ENCODE assay signal across 7 mouse cellular contexts in the genomic region with DNA sequence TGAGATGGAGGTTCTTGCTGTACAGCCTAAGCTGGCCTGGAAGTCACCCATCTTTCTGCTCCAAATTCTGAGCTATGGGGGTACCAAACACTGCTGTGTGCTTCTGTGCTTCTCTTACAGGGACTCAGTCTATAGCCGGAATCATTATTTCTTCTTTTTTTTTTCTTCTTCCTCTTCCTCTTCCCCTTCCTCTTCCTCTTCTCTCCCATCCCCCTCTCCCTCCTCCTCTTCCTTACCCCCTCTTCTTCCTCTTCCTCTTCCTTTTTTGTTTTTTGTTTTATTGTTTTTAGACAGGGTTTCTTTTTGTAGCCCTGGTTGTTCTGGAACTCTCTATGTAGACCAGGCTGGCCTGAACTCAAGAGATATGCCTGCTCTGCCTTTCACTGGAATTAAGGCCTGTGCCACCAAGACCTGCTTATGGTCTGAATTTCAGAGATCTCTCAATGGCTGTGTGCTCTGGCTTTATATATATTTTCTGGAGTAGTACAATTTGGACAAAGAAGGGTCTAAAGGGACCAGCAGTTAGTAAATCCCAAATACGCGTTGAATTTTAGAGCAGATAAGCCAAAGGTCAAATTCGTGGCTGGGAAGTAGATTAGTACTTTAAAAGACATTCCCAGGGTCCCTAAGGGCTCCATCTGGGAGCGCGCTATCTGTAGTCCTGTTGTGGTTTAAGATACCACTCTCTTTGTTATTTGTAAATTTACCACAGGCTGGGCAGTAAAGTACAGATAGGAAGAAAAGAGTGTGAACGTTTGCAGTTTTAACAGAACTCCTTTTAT. TPM values are rescaled to one million over a fixed set of nuclear protein-coding genes. Genes with fewer than 3 reads are reported as not detected.
DNase-seq lines count a peak whose midpoint lies in the region; ATAC-seq lines count a peak whose summit lies in the region.

No protein-coding gene starts in this region.

- no peak for DNase-seq in lung, postnatal 25 days (ENCODE audit: low spot score)
- no peak for DNase-seq in right cerebral cortex, postnatal 25 days

- H3K36me3 ChIP-seq in lung, embryonic 15.5 days = no peaks in the 10 kb centered on the region
- no peaks in the 10 kb centered on the region for H3K36me3 ChIP-seq in forebrain, embryonic 13.5 days (ENCODE audit: poor library complexity, severe bottlenecking)
- no peaks in the 10 kb centered on the region for H3K36me3 ChIP-seq in limb, embryonic 12.5 days
- no peaks in the 10 kb centered on the region for H3K36me3 ChIP-seq in neural tube, embryonic 15.5 days

- ATAC-seq in lung, embryonic 15.5 days (ENCODE audit: borderline replicate concordance, extremely low read depth, low FRiP score, low TSS enrichment) = no peak
- no peak for ATAC-seq in forebrain, embryonic 13.5 days
- ATAC-seq in limb, embryonic 12.5 days (ENCODE audit: insufficient number of reproducible peaks, insufficient read depth, low FRiP score, low TSS enrichment, low read depth) = no peak
- ATAC-seq in neural tube, embryonic 15.5 days (ENCODE audit: low FRiP score) = no peak
- no peak for ATAC-seq in megakaryocyte progenitor cell, adult 5-6 weeks (replicated peaks; ENCODE audit: poor library complexity)

- H3K9ac ChIP-seq in lung, embryonic 15.5 days = no peak overlapping the region
- H3K9ac ChIP-seq in forebrain, embryonic 13.5 days = no peak overlapping the region
- H3K9ac ChIP-seq in limb, embryonic 12.5 days (replicated peaks) = no peak overlapping the region; the same call in 1 of the 2 replicates
- no peak overlapping the region for H3K9ac ChIP-seq in neural tube, embryonic 15.5 days (replicated peaks)

- no peaks in the 10 kb centered on the region for H3K27me3 ChIP-seq in lung, embryonic 15.5 days
- no peaks in the 10 kb centered on the region for H3K27me3 ChIP-seq in forebrain, embryonic 13.5 days
- no peaks in the 10 kb centered on the region for H3K27me3 ChIP-seq in limb, embryonic 12.5 days
- H3K27me3 ChIP-seq in neural tube, embryonic 15.5 days (replicated peaks) = no peaks in the 10 kb centered on the region

- peak overlapping the region; percentile 90 for H3K4me2 ChIP-seq in lung, embryonic 15.5 days
- peak overlapping the region; percentile 66 for H3K4me2 ChIP-seq in forebrain, embryonic 13.5 days
- H3K4me2 ChIP-seq in limb, embryonic 12.5 days = peak overlapping the region; percentile 78
- peak overlapping the region; percentile 66 for H3K4me2 ChIP-seq in neural tube, embryonic 15.5 days

- 53% methylated on average over 7 of the region's 7 CpGs for WGBS in lung, embryonic 15.5 days
- 71% methylated on average over 7 of the region's 7 CpGs for WGBS in forebrain, embryonic 13.5 days
- WGBS in limb, embryonic 12.5 days = 55% methylated on average over 7 of the region's 7 CpGs
- 47% methylated on average over 7 of the region's 7 CpGs for WGBS in neural tube, embryonic 15.5 days

- peak overlapping the region; percentile 58 for H3K27ac ChIP-seq in lung, embryonic 15.5 days
- no peak overlapping the region; the same call in 1 of the 2 replicates for H3K27ac ChIP-seq in forebrain, embryonic 13.5 days
- no peak overlapping the region for H3K27ac ChIP-seq in limb, embryonic 12.5 days
- peak overlapping the region; percentile 96; the same call in 1 of the 2 replicates for H3K27ac ChIP-seq in neural tube, embryonic 15.5 days (replicated peaks)

- H3K9me3 ChIP-seq in lung, embryonic 15.5 days = no peaks in the 10 kb centered on the region
- no peaks in the 10 kb centered on the region for H3K9me3 ChIP-seq in forebrain, embryonic 13.5 days (replicated peaks)
- no peaks in the 10 kb centered on the region for H3K9me3 ChIP-seq in limb, embryonic 12.5 days
- H3K9me3 ChIP-seq in neural tube, embryonic 15.5 days (replicated peaks) = no peaks in the 10 kb centered on the region

- peaks cover 10% of the 10 kb centered on the region; the same call in 1 of the 2 replicates for H3K4me1 ChIP-seq in lung, embryonic 15.5 days
- H3K4me1 ChIP-seq in forebrain, embryonic 13.5 days = peaks cover 12% of the 10 kb centered on the region
- H3K4me1 ChIP-seq in limb, embryonic 12.5 days (replicated peaks) = peaks cover 12% of the 10 kb centered on the region
- peaks cover 18% of the 10 kb centered on the region for H3K4me1 ChIP-seq in neural tube, embryonic 15.5 days

- H3K4me3 ChIP-seq in lung, embryonic 15.5 days = no peak overlapping the region
- H3K4me3 ChIP-seq in forebrain, embryonic 13.5 days = no peak overlapping the region
- peak overlapping the region; percentile 81; the same call in 1 of the 2 replicates for H3K4me3 ChIP-seq in limb, embryonic 12.5 days (replicated peaks)
- peak overlapping the region; percentile 92 for H3K4me3 ChIP-seq in neural tube, embryonic 15.5 days (replicated peaks)

RNA-seq across cellular contexts. Expression of gene Tfrc, which starts 1.0 kb away (rescaled TPM):
- 50.5 and 53.8 TPM in 2 replicates for polyA plus RNA-seq in lung, embryonic 15.5 days (2015; fragmentation: Nextera tagmentation; extraction: Ambion mirVana)
- 32.0 and 42.1 TPM in 2 replicates for polyA plus RNA-seq in forebrain, embryonic 13.5 days (2015; fragmentation: Nextera tagmentation; extraction: Ambion mirVana)
- 40.7 and 43.9 TPM in 2 replicates for polyA plus RNA-seq in limb, embryonic 12.5 days (2016; fragmentation: Nextera tagmentation; extraction: Ambion mirVana)
- 32.7 and 33.1 TPM in 2 replicates for polyA plus RNA-seq in neural tube, embryonic 15.5 days (2015; fragmentation: Nextera tagmentation; extraction: Ambion mirVana)
- total RNA-seq in megakaryocyte progenitor cell, adult 5-6 weeks (2015) = 111 and 138 TPM in 2 replicates
- 110 and 143 TPM in 2 replicates for total RNA-seq in megakaryocyte progenitor cell, adult 5-6 weeks (2017)

RNA-seq across cellular contexts. Expression of gene Tnk2, which starts 35.9 kb away (rescaled TPM):
- polyA plus RNA-seq in lung, embryonic 15.5 days (2015; fragmentation: Nextera tagmentation; extraction: Ambion mirVana) = 17.2 and 17.6 TPM in 2 replicates
- 14.6 TPM in 2 replicates for polyA plus RNA-seq in forebrain, embryonic 13.5 days (2015; fragmentation: Nextera tagmentation; extraction: Ambion mirVana)
- 11.9 and 12.0 TPM in 2 replicates for polyA plus RNA-seq in limb, embryonic 12.5 days (2016; fragmentation: Nextera tagmentation; extraction: Ambion mirVana)
- polyA plus RNA-seq in neural tube, embryonic 15.5 days (2015; fragmentation: Nextera tagmentation; extraction: Ambion mirVana) = 20.0 and 23.2 TPM in 2 replicates
- total RNA-seq in megakaryocyte progenitor cell, adult 5-6 weeks (2015) = 5.9 and 6.9 TPM in 2 replicates
- 8.0 and 15.5 TPM in 2 replicates for total RNA-seq in megakaryocyte progenitor cell, adult 5-6 weeks (2017)

Comparison
In these comparisons a context has a peak if more than half of its experiments do, and no peak if none do; other contexts are left out.
1. H3K27ac ChIP-seq: peak in lung, embryonic 15.5 days (single experiment) and neural tube, embryonic 15.5 days (single experiment); none in forebrain, embryonic 13.5 days (single experiment) and limb, embryonic 12.5 days (single experiment).
2. H3K4me3 ChIP-seq: peak in limb, embryonic 12.5 days (single experiment) and neural tube, embryonic 15.5 days (single experiment); none in lung, embryonic 15.5 days (single experiment) and forebrain, embryonic 13.5 days (single experiment).
3. Peak in every context shown above with its lines, with median percentiles within 50 percentile points of each other: H3K4me2 ChIP-seq.